Mouse (Mus musculus) CH12.LX (cell line): ENCODE data around the gene Hist1h2bc. TPM values are rescaled to one million over a fixed set of nuclear protein-coding genes. Genes with fewer than 3 reads are reported as not detected.
"Not testable (repeated sequence)": the region's sequence is repeated elsewhere in the genome, so short reads cannot be mapped to it uniquely, and the experiment has no call there.

Experiments
- DNase-seq: peaks from one replicate; pipeline ENCODE4 v3.0.0-alpha.2; 2013; ENCODE audit errors: extremely low read depth
- H3K27ac ChIP-seq: 2 replicates; pipeline ENCODE4 v1.5.1; 2012; ENCODE audit warnings: low read depth, mild to moderate bottlenecking, control low read depth, moderate library complexity; ENCODE audit not compliant: insufficient read depth
- H3K27me3 ChIP-seq: replicated peaks from 2 replicates; pipeline ENCODE3; 2012; ENCODE audit warnings: inconsistent platforms
- H3K36me3 ChIP-seq, 2 experiments: replicated peaks in 1 of 2; 2 replicates each; pipeline versions ENCODE3 to v1.6.1; 2012; ENCODE audit warnings: inconsistent platforms in 1 of 2, low read length in 1 of 2, mild to moderate bottlenecking in 1 of 2, mixed read lengths in 1 of 2, moderate library complexity in 1 of 2; ENCODE audit not compliant: control insufficient read depth in 1 of 2, insufficient read depth in 1 of 2
- H3K4me1 ChIP-seq, 2 experiments: 2 replicates each; pipeline ENCODE4 v1.6.1; 2012; ENCODE audit warnings: inconsistent platforms in 1 of 2, moderate library complexity in 1 of 2; ENCODE audit not compliant: insufficient read depth in 2 of 2, control insufficient read depth in 1 of 2
- H3K4me2 ChIP-seq: 2 replicates; pipeline ENCODE4 v1.6.1; 2012; ENCODE audit warnings: low read depth, mild to moderate bottlenecking, control low read depth; ENCODE audit not compliant: poor library complexity, insufficient read depth, severe bottlenecking
- H3K4me3 ChIP-seq, 3 experiments: fragments of 150-350 bp in 1 of 3; sonication (generic) in 1 of 3; replicated peaks in 1 of 3; 2 replicates each; pipeline versions ENCODE3 to v1.5.1; 2011 to 2012; ENCODE audit warnings: low read depth in 2 of 3, low read length in 2 of 3, mild to moderate bottlenecking in 2 of 3, moderate library complexity in 2 of 3, control low read depth in 1 of 3, improper control_type of control experiment in 1 of 3, inconsistent platforms in 1 of 3, mixed read lengths in 1 of 3; ENCODE audit not compliant: poor library complexity in 1 of 3
- H3K79me2 ChIP-seq: replicated peaks from 2 replicates; pipeline ENCODE4 v1.6.1; 2012; ENCODE audit warnings: mild to moderate bottlenecking, moderate library complexity; ENCODE audit not compliant: control insufficient read depth, poor library complexity, insufficient read depth, severe bottlenecking; ENCODE audit errors: extremely low read depth
- H3K9ac ChIP-seq: 2 replicates; pipeline ENCODE4 v1.6.1; 2012; ENCODE audit warnings: low read depth, mild to moderate bottlenecking, control low read depth, moderate library complexity; ENCODE audit not compliant: insufficient read depth
- H3K9me3 ChIP-seq: replicated peaks from 2 replicates; pipeline ENCODE3; 2012; ENCODE audit warnings: low read length, inconsistent platforms, mixed read lengths
- BHLHE40 ChIP-seq: IDR thresholded peaks from 2 replicates; pipeline ENCODE4 v1.6.1; 2011; ENCODE audit warnings: mild to moderate bottlenecking, low read depth, low read length, improper control_type of control experiment
- CHD2 ChIP-seq: IDR thresholded peaks from 2 replicates; pipeline ENCODE4 v1.6.1; 2011; ENCODE audit warnings: low read length, improper control_type of control experiment
- EP300 ChIP-seq: IDR thresholded peaks from 2 replicates; pipeline ENCODE4 v1.6.1; 2011; ENCODE audit warnings: low read length, improper control_type of control experiment
- ETS1 ChIP-seq: conservative IDR thresholded peaks from 2 replicates; pipeline ENCODE4 v1.6.1; 2012; ENCODE audit warnings: low read depth, mild to moderate bottlenecking, inconsistent platforms, low read length, improper control_type of control experiment, moderate library complexity
- GABPA ChIP-seq: IDR thresholded peaks from 2 replicates; pipeline ENCODE4 v1.6.1; 2012; ENCODE audit warnings: low read depth, low read length, improper control_type of control experiment, inconsistent platforms; ENCODE audit not compliant: insufficient replicate concordance
- HCFC1 ChIP-seq: IDR thresholded peaks from 2 replicates; pipeline ENCODE4 v1.6.1; 2012; ENCODE audit warnings: low read depth, mild to moderate bottlenecking, inconsistent platforms, low read length, improper control_type of control experiment
- JUN ChIP-seq: IDR thresholded peaks from 2 replicates; pipeline ENCODE4 v1.6.1; 2011; ENCODE audit warnings: low read depth, mild to moderate bottlenecking, low read length, improper control_type of control experiment, moderate library complexity; ENCODE audit not compliant: insufficient read depth
- MEF2A ChIP-seq: IDR thresholded peaks from 2 replicates; pipeline ENCODE4 v1.6.1; 2014; ENCODE audit warnings: low read depth, mild to moderate bottlenecking, inconsistent platforms, low read length, improper control_type of control experiment, borderline replicate concordance
- NELFE ChIP-seq: IDR thresholded peaks from 2 replicates; pipeline ENCODE4 v1.6.1; 2011; ENCODE audit warnings: low read depth, low read length, improper control_type of control experiment
- NRF1 ChIP-seq: IDR thresholded peaks from 2 replicates; pipeline ENCODE4 v1.6.1; 2014; ENCODE audit warnings: low read depth, mild to moderate bottlenecking, inconsistent platforms, low read length, improper control_type of control experiment, moderate library complexity
- POLR2A ChIP-seq: IDR thresholded peaks from 2 replicates; pipeline ENCODE4 v1.6.1; 2011; ENCODE audit warnings: low read depth, mild to moderate bottlenecking, improper control_type of control experiment, low read length
- POLR2AphosphoS2 ChIP-seq: IDR thresholded peaks from 2 replicates; pipeline ENCODE4 v1.6.1; 2011; ENCODE audit warnings: low read depth, low read length, improper control_type of control experiment
- TBP ChIP-seq: conservative IDR thresholded peaks from 2 replicates; pipeline ENCODE4 v1.6.1; 2011; ENCODE audit warnings: low read depth, low read length, improper control_type of control experiment
- TCF12 ChIP-seq: IDR thresholded peaks from 2 replicates; pipeline ENCODE4 v1.6.1; 2014; ENCODE audit warnings: low read depth, mild to moderate bottlenecking, inconsistent platforms, low read length, improper control_type of control experiment
- UBTF ChIP-seq: IDR thresholded peaks from 2 replicates; pipeline ENCODE4 v1.6.1; 2012; ENCODE audit warnings: low read depth, mild to moderate bottlenecking, inconsistent platforms, low read length, improper control_type of control experiment, moderate library complexity
- USF2 ChIP-seq: conservative IDR thresholded peaks from 2 replicates; pipeline ENCODE4 v1.6.1; 2011; ENCODE audit warnings: low read depth, low read length, improper control_type of control experiment
- ZC3H11A ChIP-seq: IDR thresholded peaks from 2 replicates; pipeline ENCODE4 v1.6.1; 2012; ENCODE audit warnings: low read depth, mild to moderate bottlenecking, inconsistent platforms, low read length, improper control_type of control experiment
- ZKSCAN1 ChIP-seq: IDR thresholded peaks from 2 replicates; pipeline ENCODE4 v1.6.1; 2012; ENCODE audit warnings: low read depth, inconsistent platforms, low read length, improper control_type of control experiment, borderline replicate concordance
- ZMIZ1 ChIP-seq: IDR thresholded peaks from 2 replicates; pipeline ENCODE4 v1.6.1; 2012; ENCODE audit warnings: low read depth, mild to moderate bottlenecking, inconsistent platforms, low read length, improper control_type of control experiment
- ZNF384 ChIP-seq: IDR thresholded peaks from 2 replicates; pipeline ENCODE4 v1.6.1; 2012; ENCODE audit warnings: low read depth, low read length, improper control_type of control experiment, inconsistent platforms
- dilution Hi-C: fragments of 300-500 bp; cut with MboI; formaldehyde crosslinking; loops from 2 replicates; pipeline ENCODE4 v1.14.3; 2020; ENCODE audit warnings: low sequenced_read_pairs; ENCODE audit not compliant: extremely low pct_unique_long_range_greater_than_20kb, extremely low pct_ligation_motif_present
- in situ Hi-C: fragments of 300-500 bp; cut with MboI; formaldehyde crosslinking; loops from 3 replicates; pipeline ENCODE4 v1.14.3; 2019; ENCODE audit warnings: low sequenced_read_pairs, low pct_ligation_motif_present, low pct_unique_long_range_greater_than_20kb, mixed read lengths
- polyA plus RNA-seq: library from polyadenylated mRNA; unstranded; fragments of >175 nt; gene quantifications from 2 replicates; pipeline ENCODE4 v1.2.1, GENCODE M21; 2012; ENCODE audit warnings: low read depth; ENCODE audit not compliant: insufficient read length
- total RNA-seq, 2 experiments: library from RNA; depleted of rRNA; stranded (reverse); fragments of 300-350 nt in 1 of 2; fragments of >200 nt in 1 of 2; gene quantifications; 2 replicates each; pipeline ENCODE4 v1.2.3; 2012 to 2014

Gene Hist1h2bc
- total and polyA plus RNA-seq, 3 experiments = 2.2 to 436 (median 17.4) TPM

GRCm38 (mm10) chr13:23681990-23682582 lies 1.9 kb upstream of the Hist1h2bc start:
- no peak overlapping the region for H3K4me3 ChIP-seq

GRCm38 (mm10) chr13:23682623-23682946 lies 1.4 kb upstream of the Hist1h2bc start:
- dilution Hi-C loops = no loop called here
- DNase-seq = peak; percentile 38

More at GRCm38 (mm10) chr13:23681990-23682582, 1.9 kb upstream of the Hist1h2bc start:
- peak overlapping the region; percentile 84 for H3K9ac ChIP-seq
- peak overlapping the region; percentile 75; the same call in 1 of the 2 replicates for H3K4me2 ChIP-seq
- H3K27me3 ChIP-seq = no peaks in the 10 kb centered on the region
- no peak for DNase-seq
- H3K4me1 ChIP-seq = peaks cover 4 to 20% of the 10 kb centered on the region in 2 experiments; a peak in 2 of 4 replicates
- H3K27ac ChIP-seq = peak overlapping the region; percentile 16
- in situ Hi-C loops (loop anchor here (10.0 kb wide), 1 partner anchor 47 kb away; no protein-coding TSS in a partner anchor), dilution Hi-C loops (no loop called here)
- H3K36me3 ChIP-seq = no peaks in the 10 kb centered on the region
- H3K9me3 ChIP-seq = no peaks in the 10 kb centered on the region
- TF ChIP-seq MEF2A = no peak
- no peak for TF ChIP-seq ZKSCAN1
- TF ChIP-seq GABPA = no peak
- no peak for TF ChIP-seq NRF1
- TF ChIP-seq ZC3H11A = no peak
- TF ChIP-seq ETS1 = no peak
- no peak for TF ChIP-seq POLR2A
- TF ChIP-seq USF2 = no peak
- no peak for TF ChIP-seq BHLHE40
- no peaks in the 10 kb centered on the region for H3K79me2 ChIP-seq

GRCm38 (mm10) chr13:23682947-23683754 lies 848 bp upstream of the Hist1h2bc start:
- dilution Hi-C loops = not testable (repeated sequence)
- H3K4me2 ChIP-seq = peak overlapping the region; percentile 75; the same call in 1 of the 2 replicates

More at GRCm38 (mm10) chr13:23682623-23682946, 1.4 kb upstream of the Hist1h2bc start:
- TF ChIP-seq ZNF384 = peak; percentile 58; the same call in 1 of the 2 replicates
- no peak for TF ChIP-seq CHD2
- no peak for TF ChIP-seq EP300
- TF ChIP-seq JUN = no peak
- TF ChIP-seq, all 38 proteins: peak for 1
- Histone ChIP-seq H3K4me3 (peak overlapping the region in 1 of 3 experiments; percentile 35), H3K36me3 (no peaks in the 10 kb centered on the region), H3K4me2 (peak overlapping the region; percentile 75; the same call in 1 of the 2 replicates), H3K27ac (peak overlapping the region; percentile 83), H3K9me3 (no peaks in the 10 kb centered on the region), H3K4me1 (peaks cover 4 to 23% of the 10 kb centered on the region in 2 experiments; a peak in 2 of 4 replicates), H3K9ac (peak overlapping the region; percentile 84), H3K27me3 (no peaks in the 10 kb centered on the region), H3K79me2 (no peaks in the 10 kb centered on the region)
- in situ Hi-C loops = loop anchor here (10.0 kb wide), 1 partner anchor 48 kb away; no protein-coding TSS in a partner anchor

More at GRCm38 (mm10) chr13:23682947-23683754, 848 bp upstream of the Hist1h2bc start:
- not testable (repeated sequence) for H3K36me3 ChIP-seq, H3K27me3 ChIP-seq, H3K9me3 ChIP-seq, H3K79me2 ChIP-seq
- 0 out of 2 replicates have a peak, but pooled peaks have one; percentile 18 for TF ChIP-seq HCFC1
- TF ChIP-seq TBP = 0 out of 2 replicates have a peak, but pooled peaks have one; percentile 25
- TF ChIP-seq CHD2 = peak; percentile 59
- peak; percentile 97 for TF ChIP-seq ZMIZ1
- peak; percentile 65; the same call in 1 of the 2 replicates for TF ChIP-seq UBTF
- TF ChIP-seq POLR2A = peak; percentile 84
- peak; percentile 95 for TF ChIP-seq POLR2AphosphoS2
- TF ChIP-seq TCF12 = 0 out of 2 replicates have a peak, but pooled peaks have one; percentile 16
- TF ChIP-seq NELFE = peak; percentile 50; the same call in 1 of the 2 replicates
- DNase-seq = peak; percentile 48
- H3K4me3 ChIP-seq = peak overlapping the region; percentile 1 to 54 (median 37)
- H3K9ac ChIP-seq = peak overlapping the region; percentile 84
- peak overlapping the region; percentile 90 for H3K27ac ChIP-seq
- in situ Hi-C loops = loop anchor here (10.0 kb wide), 1 partner anchor 48 kb away; no protein-coding TSS in a partner anchor
- H3K4me1 ChIP-seq = peaks cover 6 to 26% of the 10 kb centered on the region in 2 experiments; a peak in 3 of 4 replicates
